Mouse (Mus musculus) olfactory bulb, adult 2 months (tissue): ENCODE measurements around the gene Banp.

Experiments
- CTCF ChIP-seq: fragments of 200-500 bp; IDR thresholded peaks from 2 replicates; pipeline ENCODE4 v1.5.1; 2012; ENCODE audit warnings: low read depth, mild to moderate bottlenecking, low read length, moderate library complexity; ENCODE audit not compliant: insufficient read depth
- POLR2A ChIP-seq: fragments of 200-500 bp; IDR thresholded peaks from 2 replicates; pipeline ENCODE4 v1.6.1; 2012; ENCODE audit warnings: mild to moderate bottlenecking, low read depth, low read length, moderate library complexity; ENCODE audit not compliant: insufficient read depth

DNA sequence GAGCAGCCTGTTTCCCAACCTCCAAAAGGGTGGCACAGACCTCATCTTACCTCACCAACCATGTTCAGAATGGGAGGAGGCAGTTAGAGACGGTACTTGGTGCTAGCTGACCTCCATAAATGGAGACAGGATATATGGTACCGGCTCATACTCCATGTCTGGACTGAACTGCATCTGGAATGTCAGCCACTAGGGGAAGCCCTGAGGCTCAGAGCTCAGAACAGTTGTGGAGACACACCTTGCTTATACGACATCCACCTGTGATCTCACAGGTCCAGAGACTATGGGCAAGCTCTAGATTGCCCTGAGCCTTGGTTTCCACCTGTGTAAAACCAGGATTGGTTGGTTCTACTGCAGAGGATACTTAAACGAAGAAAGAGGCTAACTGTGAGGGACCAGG lies 125.4 kb downstream of the Banp start:
- TF ChIP-seq CTCF (no peak), POLR2A (no peak)
